Mouse (Mus musculus) forelimb bud, embryonic 11.5 days (tissue): ENCODE measurements around the gene Sphk2.

Source experiments
- DNase-seq: peaks from one replicate; pipeline ENCODE4 v3.0.0-alpha.2; 2012; ENCODE audit warnings: low read depth, low spot score

Sphk2 gene

GRCm38 (mm10) chr7:45723781-45724180 lies 6.0 kb upstream of the Sphk2 start:
- DNase-seq = no peak

GRCm38 (mm10) chr7:45723301-45723700 lies 5.5 kb upstream of the Sphk2 start:
- no peak for DNase-seq

DNA sequence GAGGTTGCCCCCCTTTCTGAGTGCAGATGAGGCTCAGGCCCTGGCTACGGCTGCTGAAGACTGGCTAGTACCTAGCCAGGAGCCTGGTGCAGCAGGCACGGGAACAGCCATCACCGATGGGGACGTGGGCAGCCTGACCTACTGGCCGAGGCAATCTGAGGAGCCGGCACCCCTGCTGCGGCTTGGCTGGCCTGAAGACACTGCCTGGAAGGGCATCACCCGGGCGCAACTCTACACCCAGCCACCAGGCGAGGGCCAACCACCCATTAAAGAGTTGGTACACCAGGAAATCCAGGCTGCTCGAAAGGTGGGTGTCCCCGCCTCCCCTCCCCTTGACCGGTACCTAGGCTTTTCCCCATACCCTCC lies 4.5 kb upstream of the Sphk2 start:
- DNase-seq = no peak

GRCm38 (mm10) chr7:45721642-45722347 lies 4.0 kb upstream of the Sphk2 start:
- no peak for DNase-seq

DNA sequence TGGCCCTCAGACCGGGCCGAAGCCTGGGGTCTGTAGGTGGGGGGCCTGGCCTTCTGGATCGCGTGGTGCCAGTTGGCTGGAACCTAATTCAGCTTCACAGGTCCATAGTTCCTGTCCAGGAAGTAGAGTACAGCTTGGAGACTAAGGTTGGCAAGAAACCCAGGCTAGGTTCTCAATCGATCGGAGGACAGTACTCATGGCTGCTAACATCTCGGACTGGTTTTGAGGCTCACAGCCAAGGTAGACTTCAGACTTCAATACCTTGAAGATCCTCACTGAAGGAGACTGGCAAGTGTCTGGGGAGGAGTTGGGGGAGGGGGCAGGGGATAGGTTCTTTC lies 3.4 kb upstream of the Sphk2 start:
- no peak for DNase-seq

- no peak for DNase-seq
These were observed 2.8 kb upstream of the Sphk2 start, which contains the start of gene Fam83e for GRCm38 (mm10) chr7:45720413-45721233. Gene Fam83e (plus strand): TSS chr7:45721212.

GRCm38 (mm10) chr7:45719738-45720412 lies 2.1 kb upstream of the Sphk2 start:
- no peak for DNase-seq

- no peak for DNase-seq
These were observed 1.4 kb upstream of the Sphk2 start for GRCm38 (mm10) chr7:45719180-45719579.

DNA sequence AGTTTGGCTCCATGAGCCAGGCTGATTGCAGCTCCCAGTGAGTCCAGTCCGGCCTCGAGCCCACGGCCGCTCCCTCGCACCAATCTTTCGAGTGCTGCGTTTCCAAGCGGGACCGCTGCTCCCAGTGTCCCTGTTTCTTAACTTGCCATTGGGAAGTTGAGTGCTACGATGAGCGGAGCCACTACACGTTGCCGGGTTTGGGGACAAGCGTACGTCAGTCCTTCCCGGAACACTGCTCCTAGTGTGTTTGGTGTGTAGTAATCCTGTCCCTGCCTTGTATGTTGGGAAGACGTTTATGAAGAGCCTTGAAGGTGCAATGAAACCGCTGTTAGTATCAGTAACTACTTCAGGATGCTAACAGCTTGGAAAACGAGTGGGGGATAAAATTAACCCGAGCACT lies 529 bp upstream of the Sphk2 start:
- DNase-seq = no peak

GRCm38 (mm10) chr7:45716952-45717917 lies 567 bp downstream of the Sphk2 start:
- no peak for DNase-seq

DNA sequence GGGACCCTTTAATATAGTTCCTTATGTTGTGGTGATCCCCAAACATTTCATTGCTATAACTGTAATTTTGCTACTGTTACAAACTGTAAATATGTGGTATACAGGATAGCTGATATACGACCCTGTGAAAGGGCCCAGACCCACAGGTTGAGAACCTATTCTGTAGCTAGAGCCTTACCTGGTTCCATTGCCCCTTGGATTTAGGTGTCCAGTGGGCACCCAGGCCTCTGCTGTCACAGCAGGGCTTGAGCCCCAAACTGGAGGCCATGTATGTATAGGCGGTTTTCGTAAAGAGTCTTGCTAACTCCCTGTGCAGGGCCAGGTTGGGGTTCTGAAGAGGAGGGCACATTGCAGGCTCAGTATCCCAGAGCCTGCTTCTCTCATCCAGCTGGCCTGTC lies 1.3 kb downstream of the Sphk2 start:
- DNase-seq = no peak

- DNase-seq = no peak
These were observed 1.9 kb downstream of the Sphk2 start for GRCm38 (mm10) chr7:45715741-45716459.

DNA sequence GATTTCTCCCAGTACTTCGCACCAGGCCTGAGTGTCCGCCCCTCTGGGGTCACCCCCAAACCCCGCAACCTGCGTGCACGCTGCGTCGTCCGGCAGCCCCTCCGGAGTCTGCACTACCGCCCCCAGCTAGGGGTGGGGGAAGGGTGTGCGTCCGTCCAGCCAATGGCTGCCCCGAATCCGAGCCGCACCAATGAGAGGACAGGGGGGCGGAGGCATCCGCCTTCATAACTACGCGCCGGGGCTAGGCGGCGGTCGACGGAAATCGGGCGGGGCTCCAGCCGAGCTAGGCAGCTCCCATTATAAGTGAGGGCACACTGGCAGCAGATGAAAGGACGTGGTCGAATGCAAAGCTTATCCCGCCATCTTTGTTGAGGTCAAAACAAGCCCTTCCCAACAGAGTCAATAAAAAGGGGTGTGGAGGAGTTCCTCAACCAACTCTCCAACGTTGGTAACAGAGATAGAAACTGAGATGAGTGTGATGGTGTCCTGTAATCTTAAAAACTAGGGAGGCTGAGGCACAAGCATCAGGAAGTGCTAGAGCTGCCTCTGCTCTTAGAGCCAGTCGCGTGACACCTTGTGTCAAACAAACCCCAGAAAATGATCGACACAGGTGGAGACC lies 2.6 kb downstream of the Sphk2 start, which contains the start of gene Rpl18:
Gene Rpl18, plus strand, starts transcription at position 368 of the 619 bp plus-strand sequence.
- peak; percentile 95 for DNase-seq

DNA sequence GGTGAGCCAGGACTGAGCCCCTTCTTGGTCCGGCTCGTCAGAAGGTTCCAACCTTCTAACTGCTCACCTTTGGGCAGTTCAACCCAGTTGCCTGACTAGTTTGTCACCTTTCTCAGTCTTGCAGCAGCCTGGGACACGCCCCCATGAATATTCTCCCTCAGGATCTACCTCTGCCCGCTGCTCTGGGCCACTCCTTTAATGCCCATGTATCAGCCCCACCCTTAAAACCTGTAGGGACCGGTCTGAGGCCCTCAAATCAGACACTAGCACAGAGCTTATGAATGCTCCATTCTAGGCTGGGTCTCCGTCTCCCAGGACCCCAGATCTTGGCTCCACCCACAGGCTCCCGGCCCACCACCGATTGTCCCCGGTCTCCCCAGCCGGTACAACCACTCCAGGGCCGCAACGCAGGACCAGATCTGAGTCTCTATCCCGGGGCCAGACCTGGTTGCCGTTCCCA lies 3.1 kb downstream of the Sphk2 start:
- no peak for DNase-seq

DNA sequence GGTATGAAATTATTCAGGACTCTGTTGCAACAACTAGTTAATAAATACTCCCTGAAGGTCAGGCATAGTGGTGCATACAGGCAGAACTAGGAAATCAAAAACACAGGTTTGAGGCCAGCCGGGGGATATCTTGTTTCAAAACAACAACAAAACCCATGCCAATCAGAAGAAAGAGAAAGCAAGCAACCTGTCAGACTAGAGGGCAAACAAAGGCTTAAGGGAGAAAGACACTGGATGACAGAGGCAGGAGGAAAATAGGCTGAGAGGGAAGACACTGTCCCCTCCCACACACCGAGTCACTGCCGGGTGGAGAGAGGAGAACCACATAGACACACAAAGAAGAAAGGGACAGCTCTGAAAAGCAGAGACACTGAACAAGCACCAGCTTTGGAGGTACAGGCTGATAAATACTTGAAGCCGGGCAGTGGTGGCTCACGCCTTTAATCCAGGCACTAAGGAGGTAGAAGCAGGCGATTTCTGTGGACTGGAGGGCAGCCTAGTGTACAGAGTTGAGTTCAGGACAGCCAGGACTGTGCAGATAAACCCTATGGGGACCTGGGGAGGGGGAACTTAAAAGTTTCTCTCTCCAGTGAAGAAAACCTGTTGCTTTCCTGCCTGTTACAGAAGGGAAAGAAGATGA lies 3.8 kb downstream of the Sphk2 start:
- DNase-seq = no peak

GRCm38 (mm10) chr7:45713396-45713795 lies 4.4 kb downstream of the Sphk2 start:
- DNase-seq = no peak

- DNase-seq = no peak
These were observed 5.6 kb downstream of the Sphk2 start for GRCm38 (mm10) chr7:45712022-45712757.

DNA sequence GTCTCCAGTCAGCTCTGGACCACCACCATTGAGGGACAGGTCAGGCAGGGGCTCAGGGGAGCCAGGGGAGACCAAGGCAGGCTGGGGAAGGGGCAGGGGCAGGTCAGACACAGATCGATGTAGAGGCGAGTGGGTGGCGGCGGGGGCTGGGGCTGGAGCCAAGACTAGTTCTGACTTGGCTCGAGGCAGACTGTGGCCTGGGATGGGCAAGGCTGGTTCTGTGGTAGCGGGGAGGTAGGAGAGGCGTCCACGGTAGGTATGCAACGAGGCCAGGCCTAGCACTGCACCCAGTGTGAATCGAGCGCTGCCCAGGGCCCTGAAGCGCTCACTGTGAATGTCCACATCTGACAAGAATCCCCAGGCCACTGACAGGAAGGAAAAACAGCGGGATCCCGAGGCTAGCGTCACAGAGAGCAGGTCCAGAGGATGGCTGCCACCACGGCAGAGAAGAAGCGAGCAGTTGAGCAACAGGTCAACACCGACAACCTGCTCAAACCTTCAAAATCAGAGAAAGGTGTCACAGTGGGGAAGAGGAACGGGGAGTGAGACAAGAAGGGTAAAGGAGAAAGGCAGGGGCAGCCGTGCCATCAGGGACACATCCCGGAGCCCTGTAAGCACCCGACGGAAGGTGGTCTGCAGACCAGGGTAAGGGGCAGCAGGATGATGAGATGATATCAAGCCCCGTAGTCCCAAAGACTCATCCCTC lies 6.3 kb downstream of the Sphk2 start:
- no peak for DNase-seq
